Mouse (Mus musculus): Measurements from ENCODE around the gene Nap1l3. TPM values are rescaled to one million over a fixed set of nuclear protein-coding genes. Genes with fewer than 3 reads are reported as not detected.

Gene Nap1l3
- polyA plus RNA-seq (2015; fragmentation: Nextera tagmentation; extraction: Ambion mirVana) = 78.1 and 82.9 TPM in 2 replicates

GRCm38 (mm10) chrX:122396781-122397581 lies at the start of gene Nap1l3:
Gene Nap1l3 (minus strand): TSS chrX:122397401.
- ATAC-seq = peak; percentile 99
- H3K4me2 ChIP-seq (ENCODE audit: low read length) = peak within 1 kb of the TSS; percentile 47
- peak within 1 kb of the TSS; percentile 89 for H3K27ac ChIP-seq (ENCODE audit: low read depth, low read length)
- 10% methylated on average over 36 of the region's 39 CpGs for WGBS
- peak within 1 kb of the TSS; percentile 45 for H3K4me3 ChIP-seq (ENCODE audit: low read length)
- H3K9me3 ChIP-seq (ENCODE audit: control insufficient read depth, low read length) = no peaks in the 10 kb centered on the region
- H3K27me3 ChIP-seq (replicated peaks; ENCODE audit: control insufficient read depth, insufficient read depth, low read length) = no peaks in the 10 kb centered on the region
- peak within 1 kb of the TSS; percentile 57 for H3K9ac ChIP-seq (ENCODE audit: low read depth, low read length)
- H3K4me1 ChIP-seq (ENCODE audit: control insufficient read depth, insufficient read depth, low read depth, low read length) = no peaks in the 10 kb centered on the region
- H3K36me3 ChIP-seq (ENCODE audit: control insufficient read depth, insufficient read depth, low read length) = no peaks in the 10 kb centered on the region

GRCm38 (mm10) chrX:122397652-122398051 lies 451 bp upstream of the Nap1l3 start:
- H3K9me3 ChIP-seq (ENCODE audit: control insufficient read depth, low read length) = no peaks in the 10 kb centered on the region
- H3K27me3 ChIP-seq (replicated peaks; ENCODE audit: control insufficient read depth, insufficient read depth, low read length) = no peaks in the 10 kb centered on the region
- H3K4me2 ChIP-seq (ENCODE audit: low read length) = peak overlapping the region; percentile 47
- peak overlapping the region; percentile 40; the same call in 1 of the 2 replicates for H3K27ac ChIP-seq (ENCODE audit: low read depth, low read length)
- 23% methylated on average over 8 of the region's 8 CpGs for WGBS
- H3K4me3 ChIP-seq (ENCODE audit: low read length) = peak overlapping the region; percentile 45
- peak; percentile 48 for ATAC-seq
- peak overlapping the region; percentile 33 for H3K9ac ChIP-seq (ENCODE audit: low read depth, low read length)
- H3K36me3 ChIP-seq (ENCODE audit: control insufficient read depth, insufficient read depth, low read length) = no peaks in the 10 kb centered on the region
- H3K4me1 ChIP-seq (ENCODE audit: control insufficient read depth, insufficient read depth, low read depth, low read length) = no peaks in the 10 kb centered on the region

Measured in hindbrain, embryonic 16.5 days (tissue).